Mouse (Mus musculus): Measurements from ENCODE around the gene Mcu. TPM values are rescaled to one million over a fixed set of nuclear protein-coding genes. Genes with fewer than 3 reads are reported as not detected.

Mcu gene
- polyA plus RNA-seq, 1 experiment from 2014 or later = 19.5 TPM

GRCm38 (mm10) chr10:59444106-59444505, 172.4 kb downstream of the Mcu start:
- 65% methylated on average over 3 of the region's 3 CpGs for WGBS
- Histone ChIP-seq H3K4me2 (ENCODE audit: low read length) (no peak overlapping the region), H3K27me3 (replicated peaks; ENCODE audit: control insufficient read depth, insufficient read depth, low read length) (no peaks in the 10 kb centered on the region), H3K27ac (ENCODE audit: low read depth, low read length) (no peak overlapping the region), H3K9me3 (replicated peaks; ENCODE audit: control insufficient read depth, low read length) (no peaks in the 10 kb centered on the region), H3K9ac (ENCODE audit: low read length) (no peak overlapping the region), H3K4me1 (ENCODE audit: control insufficient read depth, insufficient read depth, low read length) (no peaks in the 10 kb centered on the region; the same call in 1 of the 2 replicates), H3K36me3 (ENCODE audit: control insufficient read depth, insufficient read depth, low read length) (no peaks in the 10 kb centered on the region), H3K4me3 (ENCODE audit: low read depth, low read length) (no peak overlapping the region)
- no peak for ATAC-seq
- no peak for DNase-seq (ENCODE audit: low spot score)

- Histone ChIP-seq H3K27ac (ENCODE audit: low read depth, low read length) (no peak overlapping the region), H3K27me3 (replicated peaks; ENCODE audit: control insufficient read depth, insufficient read depth, low read length) (no peaks in the 10 kb centered on the region), H3K4me3 (ENCODE audit: low read depth, low read length) (no peak overlapping the region), H3K9me3 (replicated peaks; ENCODE audit: control insufficient read depth, low read length) (no peaks in the 10 kb centered on the region), H3K9ac (ENCODE audit: low read length) (no peak overlapping the region), H3K4me1 (ENCODE audit: control insufficient read depth, insufficient read depth, low read length) (no peaks in the 10 kb centered on the region; the same call in 1 of the 2 replicates), H3K36me3 (ENCODE audit: control insufficient read depth, insufficient read depth, low read length) (no peaks in the 10 kb centered on the region), H3K4me2 (ENCODE audit: low read length) (no peak overlapping the region)
- WGBS = 68% methylated on average over 7 of the region's 7 CpGs
- DNase-seq (ENCODE audit: low spot score) (no peak), ATAC-seq (no peak)
These were observed 173.3 kb downstream of the Mcu start for GRCm38 (mm10) chr10:59443212-59443611.

- no peak within 1 kb of the TSS for H3K4me2 ChIP-seq (ENCODE audit: low read length)
- H3K4me1 ChIP-seq (ENCODE audit: control insufficient read depth, insufficient read depth, low read length) = no peaks in the 10 kb centered on the region; the same call in 1 of the 2 replicates
- no peaks in the 10 kb centered on the region for H3K9me3 ChIP-seq (replicated peaks; ENCODE audit: control insufficient read depth, low read length)
- 90% methylated on average over 11 of the region's 11 CpGs for WGBS
- DNase-seq (ENCODE audit: low spot score) (no peak), ATAC-seq (no peak)
- no peaks in the 10 kb centered on the region for H3K27me3 ChIP-seq (replicated peaks; ENCODE audit: control insufficient read depth, insufficient read depth, low read length)
- no peaks in the 10 kb centered on the region for H3K36me3 ChIP-seq (ENCODE audit: control insufficient read depth, insufficient read depth, low read length)
- H3K4me3 ChIP-seq (ENCODE audit: low read depth, low read length) = no peak within 1 kb of the TSS
- no peak within 1 kb of the TSS for H3K9ac ChIP-seq (ENCODE audit: low read length)
- no peak within 1 kb of the TSS for H3K27ac ChIP-seq (ENCODE audit: low read depth, low read length)
These were observed 174.8 kb downstream of the Mcu start, which contains the start of gene Oit3 for GRCm38 (mm10) chr10:59441735-59442134. Oit3 (minus strand) TSS chr10:59441778.

- Histone ChIP-seq H3K4me3 (ENCODE audit: low read depth, low read length) (no peak overlapping the region), H3K9me3 (replicated peaks; ENCODE audit: control insufficient read depth, low read length) (no peaks in the 10 kb centered on the region), H3K27ac (ENCODE audit: low read depth, low read length) (no peak overlapping the region), H3K9ac (ENCODE audit: low read length) (no peak overlapping the region), H3K36me3 (ENCODE audit: control insufficient read depth, insufficient read depth, low read length) (no peaks in the 10 kb centered on the region), H3K4me1 (ENCODE audit: control insufficient read depth, insufficient read depth, low read length) (no peaks in the 10 kb centered on the region; the same call in 1 of the 2 replicates), H3K4me2 (ENCODE audit: low read length) (no peak overlapping the region), H3K27me3 (replicated peaks; ENCODE audit: control insufficient read depth, insufficient read depth, low read length) (no peaks in the 10 kb centered on the region)
- 40% methylated on average over 6 of the region's 6 CpGs for WGBS
- no peak for ATAC-seq
- DNase-seq (ENCODE audit: low spot score) = no peak
These were observed 176.3 kb downstream of the Mcu start for GRCm38 (mm10) chr10:59440177-59440576.

GRCm38 (mm10) chr10:59439508-59439931, 177.0 kb downstream of the Mcu start:
- Histone ChIP-seq H3K9ac (ENCODE audit: low read length) (no peak overlapping the region), H3K9me3 (replicated peaks; ENCODE audit: control insufficient read depth, low read length) (no peaks in the 10 kb centered on the region), H3K4me3 (ENCODE audit: low read depth, low read length) (no peak overlapping the region), H3K27ac (ENCODE audit: low read depth, low read length) (no peak overlapping the region), H3K4me2 (ENCODE audit: low read length) (no peak overlapping the region), H3K4me1 (ENCODE audit: control insufficient read depth, insufficient read depth, low read length) (no peaks in the 10 kb centered on the region; the same call in 1 of the 2 replicates), H3K27me3 (replicated peaks; ENCODE audit: control insufficient read depth, insufficient read depth, low read length) (no peaks in the 10 kb centered on the region), H3K36me3 (ENCODE audit: control insufficient read depth, insufficient read depth, low read length) (no peaks in the 10 kb centered on the region)
- DNase-seq (ENCODE audit: low spot score) (peak; percentile 19), ATAC-seq (no peak)
- WGBS = 68% methylated on average over 5 of the region's 5 CpGs

GRCm38 (mm10) chr10:59438651-59439050, 177.8 kb downstream of the Mcu start:
- Histone ChIP-seq H3K4me2 (ENCODE audit: low read length) (no peak overlapping the region), H3K9me3 (replicated peaks; ENCODE audit: control insufficient read depth, low read length) (no peaks in the 10 kb centered on the region), H3K36me3 (ENCODE audit: control insufficient read depth, insufficient read depth, low read length) (no peaks in the 10 kb centered on the region), H3K27me3 (replicated peaks; ENCODE audit: control insufficient read depth, insufficient read depth, low read length) (no peaks in the 10 kb centered on the region), H3K9ac (ENCODE audit: low read length) (no peak overlapping the region), H3K27ac (ENCODE audit: low read depth, low read length) (no peak overlapping the region), H3K4me1 (ENCODE audit: control insufficient read depth, insufficient read depth, low read length) (no peaks in the 10 kb centered on the region), H3K4me3 (ENCODE audit: low read depth, low read length) (no peak overlapping the region)
- no peak for DNase-seq (ENCODE audit: low spot score)
- WGBS = 92% methylated on average over 12 of the region's 12 CpGs
- ATAC-seq = no peak

GRCm38 (mm10) chr10:59435746-59436145, 180.7 kb downstream of the Mcu start:
- H3K4me2 ChIP-seq (ENCODE audit: low read length) = no peak overlapping the region
- 94% methylated on average over 18 of the region's 18 CpGs for WGBS
- H3K27me3 ChIP-seq (replicated peaks; ENCODE audit: control insufficient read depth, insufficient read depth, low read length) = no peaks in the 10 kb centered on the region
- no peak overlapping the region for H3K27ac ChIP-seq (ENCODE audit: low read depth, low read length)
- no peaks in the 10 kb centered on the region for H3K4me1 ChIP-seq (ENCODE audit: control insufficient read depth, insufficient read depth, low read length)
- no peaks in the 10 kb centered on the region for H3K9me3 ChIP-seq (replicated peaks; ENCODE audit: control insufficient read depth, low read length)
- H3K4me3 ChIP-seq (ENCODE audit: low read depth, low read length) = no peak overlapping the region
- H3K9ac ChIP-seq (ENCODE audit: low read length) = no peak overlapping the region
- DNase-seq (ENCODE audit: low spot score) (no peak), ATAC-seq (no peak)
- no peaks in the 10 kb centered on the region for H3K36me3 ChIP-seq (ENCODE audit: control insufficient read depth, insufficient read depth, low read length)

GRCm38 (mm10) chr10:59430701-59431218, 185.7 kb downstream of the Mcu start:
- ATAC-seq = no peak
- H3K36me3 ChIP-seq (ENCODE audit: control insufficient read depth, insufficient read depth, low read length) = no peaks in the 10 kb centered on the region
- no peaks in the 10 kb centered on the region for H3K27me3 ChIP-seq (replicated peaks; ENCODE audit: control insufficient read depth, insufficient read depth, low read length)
- no peaks in the 10 kb centered on the region for H3K9me3 ChIP-seq (replicated peaks; ENCODE audit: control insufficient read depth, low read length)
- 77% methylated on average over 6 of the region's 6 CpGs for WGBS
- H3K4me1 ChIP-seq (ENCODE audit: control insufficient read depth, insufficient read depth, low read length) = no peaks in the 10 kb centered on the region
- no peak overlapping the region for H3K27ac ChIP-seq (ENCODE audit: low read depth, low read length)
- no peak overlapping the region for H3K4me3 ChIP-seq (ENCODE audit: low read depth, low read length)
- no peak for DNase-seq (ENCODE audit: low spot score)
- no peak overlapping the region for H3K9ac ChIP-seq (ENCODE audit: low read length)
- no peak overlapping the region for H3K4me2 ChIP-seq (ENCODE audit: low read length)

- Histone ChIP-seq H3K4me3 (ENCODE audit: low read depth, low read length) (no peak overlapping the region), H3K4me1 (ENCODE audit: control insufficient read depth, insufficient read depth, low read length) (no peaks in the 10 kb centered on the region), H3K9me3 (replicated peaks; ENCODE audit: control insufficient read depth, low read length) (no peaks in the 10 kb centered on the region), H3K4me2 (ENCODE audit: low read length) (no peak overlapping the region), H3K27ac (ENCODE audit: low read depth, low read length) (no peak overlapping the region), H3K36me3 (ENCODE audit: control insufficient read depth, insufficient read depth, low read length) (no peaks in the 10 kb centered on the region), H3K9ac (ENCODE audit: low read length) (no peak overlapping the region), H3K27me3 (replicated peaks; ENCODE audit: control insufficient read depth, insufficient read depth, low read length) (no peaks in the 10 kb centered on the region)
- no peak for ATAC-seq
- 80% methylated on average over 16 of the region's 16 CpGs for WGBS
- DNase-seq (ENCODE audit: low spot score) = no peak
These were observed 186.9 kb downstream of the Mcu start for GRCm38 (mm10) chr10:59429448-59430135.

Data from forebrain, embryonic 14.5 days (tissue).